Mouse (Mus musculus) embryo, embryonic 11.5 days (tissue): ENCODE data around the gene Tenm3.
A peak's percentile ranks its signal among the peaks of the same experiment; 100 is the strongest.

Experiments used
- DNase-seq: peaks from one replicate; pipeline ENCODE4 v3.0.0-alpha.2; 2012; ENCODE audit warnings: low read depth, low spot score

Tenm3 gene

GRCm38 (mm10) chr8:48522536-48523123, 321.1 kb downstream of the Tenm3 start:
- no peak for DNase-seq

- DNase-seq, result no peak
These were observed 321.7 kb downstream of the Tenm3 start for GRCm38 (mm10) chr8:48522004-48522403.

- no peak for DNase-seq
These were observed 326.3 kb downstream of the Tenm3 start for GRCm38 (mm10) chr8:48517431-48517830.

GRCm38 (mm10) chr8:48514230-48514629, 329.5 kb downstream of the Tenm3 start:
- DNase-seq, result no peak

GRCm38 (mm10) chr8:48513801-48514200, 329.9 kb downstream of the Tenm3 start:
- no peak for DNase-seq

GRCm38 (mm10) chr8:48511546-48511945, 332.2 kb downstream of the Tenm3 start:
- no peak for DNase-seq

- no peak for DNase-seq
These were observed 332.6 kb downstream of the Tenm3 start for GRCm38 (mm10) chr8:48511137-48511536.

- DNase-seq, result no peak
These were observed 334.8 kb downstream of the Tenm3 start for GRCm38 (mm10) chr8:48508641-48509599.

- DNase-seq, result no peak
These were observed 335.8 kb downstream of the Tenm3 start for GRCm38 (mm10) chr8:48507719-48508501.

GRCm38 (mm10) chr8:48492491-48492890, 351.3 kb downstream of the Tenm3 start:
- no peak for DNase-seq

- DNase-seq, result no peak
These were observed 353.1 kb downstream of the Tenm3 start for GRCm38 (mm10) chr8:48490635-48491165.

- DNase-seq, result no peak
These were observed 353.7 kb downstream of the Tenm3 start for GRCm38 (mm10) chr8:48489936-48490634.

GRCm38 (mm10) chr8:48489417-48489816, 354.3 kb downstream of the Tenm3 start:
- DNase-seq, result no peak

- DNase-seq, result no peak
These were observed 354.9 kb downstream of the Tenm3 start for GRCm38 (mm10) chr8:48488809-48489208.

GRCm38 (mm10) chr8:48484143-48484542, 359.6 kb downstream of the Tenm3 start:
- DNase-seq, result no peak

GRCm38 (mm10) chr8:48481709-48482671, 361.8 kb downstream of the Tenm3 start:
- DNase-seq, result peak; percentile 17

GRCm38 (mm10) chr8:48477371-48477935, 366.3 kb downstream of the Tenm3 start:
- DNase-seq, result no peak

- DNase-seq, result no peak
These were observed 366.9 kb downstream of the Tenm3 start for GRCm38 (mm10) chr8:48476896-48477295.

GRCm38 (mm10) chr8:48467633-48468032, 376.1 kb downstream of the Tenm3 start:
- DNase-seq, result no peak

GRCm38 (mm10) chr8:48458373-48458772, 385.4 kb downstream of the Tenm3 start:
- DNase-seq, result peak; percentile 39
